In the genomic region with DNA sequence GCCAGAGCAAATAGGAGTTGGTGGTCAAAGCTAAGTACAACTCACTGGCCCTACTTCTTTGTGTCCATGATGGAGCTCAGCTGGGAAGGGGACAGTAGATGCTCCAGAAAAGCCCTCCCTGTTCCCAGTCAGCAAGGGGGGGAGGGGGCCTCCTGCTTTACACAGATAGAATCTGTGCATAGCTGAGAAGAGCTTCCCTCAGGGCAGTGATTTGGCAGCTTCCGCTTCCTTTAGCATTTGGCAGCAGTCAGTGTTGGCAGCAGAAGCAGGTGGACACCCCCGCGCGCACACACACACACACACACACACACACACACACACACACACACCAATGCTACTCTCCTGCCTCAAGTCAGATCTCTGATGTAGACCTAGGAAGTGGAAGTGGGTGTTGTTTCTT, we compare ENCODE assay signal across 10 mouse cellular contexts. TPM values are rescaled to one million over a fixed set of nuclear protein-coding genes. Genes with fewer than 3 reads are reported as not detected.
A peak's percentile ranks its signal among the peaks of the same experiment; 100 is the strongest.
DNase-seq lines count a peak whose midpoint lies in the region; ATAC-seq lines count a peak whose summit lies in the region.
"Had no signal": no experiment of that assay in that cellular context is flagged by ENCODE, and none has a peak within 500 bp of the region (broad histone marks: within the 10 kb centered on the region; RNA-seq: fewer than 3 reads in every experiment).

No protein-coding gene starts in this region.

- no peaks in the 10 kb centered on the region for H3K9me3 ChIP-seq in forebrain, embryonic 14.5 days (replicated peaks; ENCODE audit: control insufficient read depth, low read length)
- no peaks in the 10 kb centered on the region for H3K9me3 ChIP-seq in forebrain, embryonic 16.5 days (ENCODE audit: control insufficient read depth, low read length)
- H3K9me3 ChIP-seq in midbrain, embryonic 14.5 days (ENCODE audit: control insufficient read depth, low read length), result no peaks in the 10 kb centered on the region
- no peaks in the 10 kb centered on the region for H3K9me3 ChIP-seq in midbrain, embryonic 10.5 days (replicated peaks)
- no peaks in the 10 kb centered on the region for H3K9me3 ChIP-seq in heart, embryonic 12.5 days (replicated peaks)

- H3K4me3 ChIP-seq in forebrain, embryonic 14.5 days (ENCODE audit: low read depth, low read length), result no peak overlapping the region
- H3K4me3 ChIP-seq in forebrain, embryonic 16.5 days (replicated peaks; ENCODE audit: low read length), result no peak overlapping the region
- no peak overlapping the region for H3K4me3 ChIP-seq in midbrain, embryonic 14.5 days (replicated peaks; ENCODE audit: low read depth, low read length)
- H3K4me3 ChIP-seq in midbrain, embryonic 10.5 days, result no peak overlapping the region
- no peak overlapping the region for H3K4me3 ChIP-seq in heart, embryonic 12.5 days

- H3K9ac ChIP-seq in forebrain, embryonic 14.5 days (ENCODE audit: low read length), result no peak overlapping the region
- no peak overlapping the region for H3K9ac ChIP-seq in forebrain, embryonic 16.5 days (replicated peaks; ENCODE audit: low read depth, low read length)
- no peak overlapping the region for H3K9ac ChIP-seq in midbrain, embryonic 14.5 days (replicated peaks; ENCODE audit: low read length)
- no peak overlapping the region for H3K9ac ChIP-seq in heart, embryonic 12.5 days

- H3K27ac ChIP-seq in forebrain, embryonic 14.5 days (ENCODE audit: low read depth, low read length), result no peak overlapping the region
- no peak overlapping the region for H3K27ac ChIP-seq in forebrain, embryonic 16.5 days (ENCODE audit: low read length)
- H3K27ac ChIP-seq in midbrain, embryonic 14.5 days (replicated peaks; ENCODE audit: low read depth, low read length), result no peak overlapping the region
- H3K27ac ChIP-seq in midbrain, embryonic 10.5 days (replicated peaks), result no peak overlapping the region
- no peak overlapping the region for H3K27ac ChIP-seq in heart, embryonic 12.5 days (ENCODE audit: poor library complexity, severe bottlenecking)

- H3K36me3 ChIP-seq in forebrain, embryonic 14.5 days (ENCODE audit: control insufficient read depth, insufficient read depth, low read length), result no peaks in the 10 kb centered on the region
- no peaks in the 10 kb centered on the region for H3K36me3 ChIP-seq in forebrain, embryonic 16.5 days (ENCODE audit: control insufficient read depth, insufficient read depth)
- no peaks in the 10 kb centered on the region for H3K36me3 ChIP-seq in midbrain, embryonic 14.5 days (ENCODE audit: control insufficient read depth, insufficient read depth, low read length)
- no peaks in the 10 kb centered on the region for H3K36me3 ChIP-seq in midbrain, embryonic 10.5 days
- no peaks in the 10 kb centered on the region for H3K36me3 ChIP-seq in heart, embryonic 12.5 days

- no peak; the same call in 1 of the 2 replicates for ATAC-seq in forebrain, embryonic 14.5 days
- no peak; the same call in 1 of the 2 replicates for ATAC-seq in forebrain, embryonic 16.5 days
- ATAC-seq in midbrain, embryonic 14.5 days (ENCODE audit: low FRiP score, low TSS enrichment), result no peak
- ATAC-seq in heart, embryonic 12.5 days (ENCODE audit: insufficient number of reproducible peaks, low FRiP score), result no peak

- WGBS in forebrain, embryonic 14.5 days, result 63% methylated on average over 4 of the region's 4 CpGs
- WGBS in forebrain, embryonic 16.5 days, result 74% methylated on average over 4 of the region's 4 CpGs
- WGBS in midbrain, embryonic 14.5 days, result 87% methylated on average over 4 of the region's 4 CpGs
- 98% methylated on average over 4 of the region's 4 CpGs for WGBS in midbrain, embryonic 10.5 days
- 78% methylated on average over 4 of the region's 4 CpGs for WGBS in heart, embryonic 12.5 days

- H3K27me3 ChIP-seq in forebrain, embryonic 14.5 days (replicated peaks; ENCODE audit: control insufficient read depth, insufficient read depth, low read length), result no peaks in the 10 kb centered on the region
- no peaks in the 10 kb centered on the region for H3K27me3 ChIP-seq in forebrain, embryonic 16.5 days (replicated peaks; ENCODE audit: control insufficient read depth, insufficient read depth, low read length)
- no peaks in the 10 kb centered on the region for H3K27me3 ChIP-seq in midbrain, embryonic 14.5 days (ENCODE audit: control insufficient read depth, insufficient read depth, low read length)
- H3K27me3 ChIP-seq in midbrain, embryonic 10.5 days (ENCODE audit: low read depth, poor library complexity, severe bottlenecking), result no peaks in the 10 kb centered on the region
- H3K27me3 ChIP-seq in heart, embryonic 12.5 days (replicated peaks), result no peaks in the 10 kb centered on the region

- no peaks in the 10 kb centered on the region for H3K4me1 ChIP-seq in forebrain, embryonic 14.5 days (ENCODE audit: control insufficient read depth, insufficient read depth, low read length)
- no peaks in the 10 kb centered on the region for H3K4me1 ChIP-seq in forebrain, embryonic 16.5 days (replicated peaks; ENCODE audit: control insufficient read depth, insufficient read depth, low read length)
- H3K4me1 ChIP-seq in midbrain, embryonic 14.5 days (ENCODE audit: control insufficient read depth, insufficient read depth, low read length), result no peaks in the 10 kb centered on the region
- H3K4me1 ChIP-seq in midbrain, embryonic 10.5 days, result no peaks in the 10 kb centered on the region
- peaks cover 19% of the 10 kb centered on the region for H3K4me1 ChIP-seq in heart, embryonic 12.5 days (replicated peaks)

- no peak overlapping the region for H3K4me2 ChIP-seq in forebrain, embryonic 14.5 days (ENCODE audit: low read length)
- H3K4me2 ChIP-seq in forebrain, embryonic 16.5 days (ENCODE audit: low read length), result no peak overlapping the region
- H3K4me2 ChIP-seq in midbrain, embryonic 14.5 days (ENCODE audit: low read length), result no peak overlapping the region
- H3K4me2 ChIP-seq in heart, embryonic 12.5 days, result no peak overlapping the region

- DNase-seq in forebrain, embryonic 14.5 days (ENCODE audit: low spot score), result peak; percentile 57
- DNase-seq in midbrain, embryonic 14.5 days, result peak; percentile 17
- DNase-seq in midbrain, embryonic 10.5 days (ENCODE audit: low spot score), result no peak
- peak; percentile 65 for DNase-seq in kidney, postnatal 14 days
- DNase-seq in right cerebral cortex, postnatal 4 days, result peak; percentile 23
- no peak for DNase-seq in spleen, postnatal 36 days (ENCODE audit: low spot score in 2 of 2)
- DNase-seq: gastrocnemius, postnatal 25 days; layer of hippocampus, postnatal 36 days had no signal

RNA-seq across cellular contexts. Expression of a gene that starts 49.1 kb away (rescaled TPM):
- polyA plus RNA-seq in forebrain, embryonic 14.5 days (2014; fragmentation: Nextera tagmentation; extraction: Ambion mirVana), result 16.1 and 18.7 TPM in 2 replicates
- 21.5 and 25.8 TPM in 2 replicates for polyA plus RNA-seq in forebrain, embryonic 16.5 days (2015; fragmentation: Nextera tagmentation; extraction: Ambion mirVana)
- 30.1 and 35.0 TPM in 2 replicates for polyA plus RNA-seq in midbrain, embryonic 14.5 days (2014; fragmentation: Nextera tagmentation; extraction: Ambion mirVana)
- 18.0 and 19.0 TPM in 2 replicates for polyA plus RNA-seq in midbrain, embryonic 10.5 days (2016; fragmentation: Nextera tagmentation; extraction: Ambion mirVana)
- 18.5 and 21.3 TPM in 2 replicates for polyA plus RNA-seq in heart, embryonic 12.5 days (2016; fragmentation: Nextera tagmentation; extraction: Ambion mirVana)

Comparison
In these comparisons a context has a peak if more than half of its experiments do, and no peak if none do; other contexts are left out.
1. DNase-seq: peak in forebrain, embryonic 14.5 days (single experiment), midbrain, embryonic 14.5 days (single experiment), kidney, postnatal 14 days (single experiment) and right cerebral cortex, postnatal 4 days (single experiment); none in midbrain, embryonic 10.5 days (single experiment) and spleen, postnatal 36 days (0 of 2).